Mouse (Mus musculus): ENCODE measurements around the gene Med12l. TPM values are rescaled to one million over a fixed set of nuclear protein-coding genes. Genes with fewer than 3 reads are reported as not detected.

Gene Med12l
- total and polyA plus RNA-seq, 2 experiments from 2014 or later, result 3.3 to 20.5 TPM

DNA sequence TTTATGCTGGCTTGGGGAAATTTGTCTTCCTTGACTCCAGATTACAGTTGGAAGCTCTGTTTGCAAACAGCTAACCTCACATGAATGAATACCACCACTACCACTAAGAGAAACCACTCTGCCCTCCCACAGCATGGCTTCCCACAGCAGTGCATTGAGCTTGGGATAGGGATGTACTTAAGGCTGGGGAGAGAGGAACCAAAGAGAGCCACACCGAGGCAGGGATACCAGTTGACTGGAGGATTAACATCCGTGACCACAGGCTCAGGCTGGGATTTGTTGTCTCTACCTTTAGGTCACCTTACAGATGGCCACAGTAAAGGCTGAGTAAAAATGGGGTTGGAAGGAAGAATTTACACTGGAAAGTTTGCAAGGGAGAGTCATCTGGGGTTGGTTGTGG, 16.6 kb downstream of the Med12l start:
- no peak overlapping the region for H3K27ac ChIP-seq
- no peak for DNase-seq (ENCODE audit: low spot score)
- no peak overlapping the region for H3K4me2 ChIP-seq (ENCODE audit: low read depth, low read length)
- 88% methylated on average over 2 of the region's 2 CpGs for WGBS
- H3K36me3 ChIP-seq (ENCODE audit: insufficient read depth, low read length), result no peaks in the 10 kb centered on the region
- no peak for ATAC-seq
- TF ChIP-seq CTCF (IDR thresholded peaks at IDR 0.05; ENCODE audit: low read depth), result no peak
- H3K9ac ChIP-seq (replicated peaks; ENCODE audit: low read length), result no peak overlapping the region
- peaks cover 9% of the 10 kb centered on the region; the same call in 1 of the 2 replicates for H3K4me1 ChIP-seq (ENCODE audit: insufficient read depth, low read length)
- H3K4me3 ChIP-seq (ENCODE audit: low read length), result no peak overlapping the region
- no peaks in the 10 kb centered on the region for H3K27me3 ChIP-seq (ENCODE audit: insufficient read depth, low read length)
- no peaks in the 10 kb centered on the region for H3K9me3 ChIP-seq (ENCODE audit: low read length)

DNA sequence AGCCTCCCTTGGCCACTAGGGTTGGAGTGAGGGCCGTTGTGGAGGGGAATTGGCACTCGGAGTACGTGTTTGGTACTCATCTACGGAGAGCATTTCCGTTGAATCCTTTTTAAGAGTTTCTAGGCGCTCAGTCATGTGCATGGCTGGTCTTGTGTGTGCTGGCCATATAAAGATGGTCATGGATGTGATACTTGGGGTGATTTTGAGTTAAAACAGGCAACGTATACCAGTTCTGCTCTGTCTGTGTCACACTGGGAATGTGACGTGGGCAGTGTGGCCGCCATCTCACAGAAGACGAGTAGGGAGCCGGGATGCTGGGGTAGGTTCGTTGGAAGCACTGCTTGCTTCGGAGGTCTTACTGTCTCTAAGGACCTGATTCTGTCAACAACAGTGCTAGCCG, 17.3 kb downstream of the Med12l start:
- no peaks in the 10 kb centered on the region for H3K9me3 ChIP-seq (ENCODE audit: low read length)
- H3K27me3 ChIP-seq (ENCODE audit: insufficient read depth, low read length), result no peaks in the 10 kb centered on the region
- 98% methylated on average over 14 of the region's 14 CpGs for WGBS
- ATAC-seq (no peak), DNase-seq (ENCODE audit: low spot score) (no peak)
- no peak overlapping the region for H3K9ac ChIP-seq (replicated peaks; ENCODE audit: low read length)
- H3K27ac ChIP-seq, result no peak overlapping the region
- no peak overlapping the region for H3K4me2 ChIP-seq (ENCODE audit: low read depth, low read length)
- H3K36me3 ChIP-seq (ENCODE audit: insufficient read depth, low read length), result no peaks in the 10 kb centered on the region
- H3K4me1 ChIP-seq (ENCODE audit: insufficient read depth, low read length), result peaks cover 9% of the 10 kb centered on the region; the same call in 1 of the 2 replicates
- H3K4me3 ChIP-seq (ENCODE audit: low read length), result no peak overlapping the region
- no peak for TF ChIP-seq CTCF (IDR thresholded peaks at IDR 0.05; ENCODE audit: low read depth)

DNA sequence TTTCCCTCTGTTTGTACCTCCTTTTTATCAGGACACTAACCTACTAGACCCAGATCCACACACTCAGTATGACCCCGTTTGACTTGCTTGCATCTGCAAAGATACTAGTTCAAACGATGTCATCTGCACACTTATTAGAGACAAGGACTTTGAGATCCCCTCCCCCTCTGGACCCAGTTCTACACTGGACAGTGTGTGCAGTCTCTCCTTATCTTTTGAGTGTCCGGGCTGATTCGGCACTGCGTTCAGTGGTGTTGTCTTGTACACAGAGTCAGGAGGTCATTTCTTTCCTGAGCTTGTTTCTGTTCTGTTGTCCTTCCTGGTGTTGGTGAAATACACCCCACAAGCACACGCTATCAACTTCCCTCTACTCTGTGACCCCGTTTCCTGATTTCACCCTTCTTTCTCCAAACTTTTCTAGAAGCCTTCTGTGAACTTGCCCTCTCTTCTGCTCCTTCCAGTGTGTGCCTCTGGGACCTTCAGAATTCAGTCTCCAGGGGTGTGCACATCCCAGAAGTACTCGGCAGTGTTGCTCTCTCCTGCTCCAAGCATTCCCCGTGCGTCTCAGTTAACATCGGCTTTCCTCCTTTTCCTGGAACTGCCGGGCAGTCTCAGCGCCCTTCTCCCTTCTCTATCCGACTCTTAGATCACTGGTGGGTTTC, 19.0 kb downstream of the Med12l start:
- Histone ChIP-seq H3K4me1 (ENCODE audit: insufficient read depth, low read length) (peaks cover 9% of the 10 kb centered on the region; the same call in 1 of the 2 replicates), H3K4me2 (ENCODE audit: low read depth, low read length) (no peak overlapping the region), H3K4me3 (ENCODE audit: low read length) (no peak overlapping the region), H3K27me3 (ENCODE audit: insufficient read depth, low read length) (no peaks in the 10 kb centered on the region), H3K36me3 (ENCODE audit: insufficient read depth, low read length) (no peaks in the 10 kb centered on the region), H3K27ac (no peak overlapping the region), H3K9me3 (ENCODE audit: low read length) (no peaks in the 10 kb centered on the region), H3K9ac (replicated peaks; ENCODE audit: low read length) (no peak overlapping the region)
- WGBS, result 74% methylated on average over 14 of the region's 14 CpGs
- ATAC-seq (no peak), DNase-seq (ENCODE audit: low spot score) (no peak)
- no peak for TF ChIP-seq CTCF (IDR thresholded peaks at IDR 0.05; ENCODE audit: low read depth)

DNA sequence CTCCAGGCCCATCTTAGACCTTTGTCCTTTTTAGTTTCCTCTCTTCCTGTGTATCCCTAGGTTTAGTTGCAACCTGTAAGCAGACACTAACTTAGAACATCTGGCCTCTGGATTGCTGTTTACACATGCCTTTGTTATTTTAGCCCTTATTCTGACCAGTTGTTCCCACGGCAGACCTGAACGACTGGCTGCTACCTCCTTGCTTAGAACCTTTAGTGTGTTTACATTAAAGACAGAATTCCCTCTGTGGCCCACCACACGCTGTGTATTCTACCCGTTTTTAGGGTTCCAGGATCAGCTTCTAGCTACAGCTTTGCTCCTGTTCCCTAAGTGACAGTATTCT, 19.5 kb downstream of the Med12l start:
- Histone ChIP-seq H3K27ac (no peak overlapping the region), H3K36me3 (ENCODE audit: insufficient read depth, low read length) (no peaks in the 10 kb centered on the region), H3K9me3 (ENCODE audit: low read length) (no peaks in the 10 kb centered on the region), H3K4me1 (ENCODE audit: insufficient read depth, low read length) (peaks cover 9% of the 10 kb centered on the region; the same call in 1 of the 2 replicates), H3K27me3 (ENCODE audit: insufficient read depth, low read length) (no peaks in the 10 kb centered on the region), H3K9ac (replicated peaks; ENCODE audit: low read length) (no peak overlapping the region), H3K4me3 (ENCODE audit: low read length) (no peak overlapping the region), H3K4me2 (ENCODE audit: low read depth, low read length) (no peak overlapping the region)
- 64% methylated on average over 4 of the region's 4 CpGs for WGBS
- no peak for ATAC-seq
- TF ChIP-seq CTCF (IDR thresholded peaks at IDR 0.05; ENCODE audit: low read depth), result no peak
- DNase-seq (ENCODE audit: low spot score), result no peak

DNA sequence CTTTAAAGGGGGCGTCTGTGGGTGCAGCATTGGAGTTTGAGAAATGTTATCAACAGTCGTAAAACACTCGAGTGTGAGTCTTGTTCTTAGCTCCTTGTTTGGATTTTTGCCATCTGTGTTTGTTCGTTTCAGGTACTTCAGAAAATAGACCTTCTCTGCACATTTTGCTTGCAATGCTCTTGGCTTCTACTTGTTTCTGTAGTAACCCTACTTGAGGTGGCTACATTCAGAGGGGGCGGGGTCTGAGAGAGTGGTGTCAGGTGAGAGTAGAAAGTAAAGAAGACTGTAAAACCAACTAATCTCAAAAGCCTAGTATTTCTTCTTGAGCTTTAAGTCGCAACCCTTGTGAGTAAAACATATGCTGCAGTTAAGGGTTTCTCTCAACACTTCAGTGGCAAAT, 23.1 kb downstream of the Med12l start:
- ATAC-seq (no peak), DNase-seq (ENCODE audit: low spot score) (no peak)
- H3K27ac ChIP-seq, result no peak overlapping the region
- 85% methylated on average over 6 of the region's 6 CpGs for WGBS
- no peaks in the 10 kb centered on the region for H3K36me3 ChIP-seq (ENCODE audit: insufficient read depth, low read length)
- H3K9me3 ChIP-seq (ENCODE audit: low read length), result no peaks in the 10 kb centered on the region
- H3K9ac ChIP-seq (replicated peaks; ENCODE audit: low read length), result no peak overlapping the region
- H3K4me3 ChIP-seq (ENCODE audit: low read length), result no peak overlapping the region
- no peaks in the 10 kb centered on the region for H3K4me1 ChIP-seq (ENCODE audit: insufficient read depth, low read length)
- H3K27me3 ChIP-seq (ENCODE audit: insufficient read depth, low read length), result no peaks in the 10 kb centered on the region
- H3K4me2 ChIP-seq (ENCODE audit: low read depth, low read length), result no peak overlapping the region
- TF ChIP-seq CTCF (IDR thresholded peaks at IDR 0.05; ENCODE audit: low read depth), result no peak

DNA sequence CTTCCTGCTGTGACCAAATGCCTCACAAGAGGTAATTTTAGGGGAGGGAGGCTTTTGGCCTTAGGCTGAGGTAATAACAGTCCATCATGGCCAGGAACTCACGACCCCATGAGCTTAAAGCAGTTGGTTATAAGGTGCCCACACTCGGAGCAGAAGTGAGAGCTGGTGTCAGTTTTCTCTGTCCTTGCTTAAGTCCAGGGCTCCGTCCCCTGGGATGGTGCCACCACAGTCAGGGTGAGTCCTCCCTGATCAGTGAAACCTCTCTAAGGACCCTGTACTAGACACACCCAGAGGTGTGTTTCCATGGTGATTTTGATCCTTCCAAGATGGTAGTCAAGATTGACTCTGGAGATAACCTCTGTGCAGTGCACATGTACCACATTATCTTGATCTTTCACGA, 25.4 kb downstream of the Med12l start:
- Histone ChIP-seq H3K27ac (no peak overlapping the region), H3K4me2 (ENCODE audit: low read depth, low read length) (no peak overlapping the region), H3K27me3 (ENCODE audit: insufficient read depth, low read length) (no peaks in the 10 kb centered on the region), H3K9me3 (ENCODE audit: low read length) (no peaks in the 10 kb centered on the region), H3K4me1 (ENCODE audit: insufficient read depth, low read length) (no peaks in the 10 kb centered on the region), H3K36me3 (ENCODE audit: insufficient read depth, low read length) (no peaks in the 10 kb centered on the region), H3K9ac (replicated peaks; ENCODE audit: low read length) (no peak overlapping the region), H3K4me3 (ENCODE audit: low read length) (no peak overlapping the region)
- no peak for DNase-seq (ENCODE audit: low spot score)
- ATAC-seq, result no peak
- WGBS, result 79% methylated on average over 4 of the region's 4 CpGs
- TF ChIP-seq CTCF (IDR thresholded peaks at IDR 0.05; ENCODE audit: low read depth), result no peak

DNA sequence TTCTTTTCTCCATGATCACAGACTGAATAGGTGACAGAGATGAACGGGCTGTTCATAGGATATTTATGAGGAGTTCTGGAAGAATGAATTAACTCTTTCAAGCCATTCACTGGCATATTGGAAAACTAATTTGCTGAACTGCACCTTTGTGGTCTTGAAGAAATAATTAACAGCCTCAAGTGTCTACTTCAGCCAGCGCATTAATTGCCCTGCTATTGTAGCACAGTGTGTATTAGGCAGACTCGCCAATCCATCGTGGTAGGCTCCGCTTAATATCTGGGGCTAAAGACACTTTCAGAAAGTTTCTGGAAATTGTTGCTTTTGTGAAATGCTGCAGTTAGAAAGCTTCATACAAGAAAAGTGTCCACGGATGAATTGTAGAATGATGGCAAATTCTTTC, 35.9 kb downstream of the Med12l start:
- no peak for TF ChIP-seq CTCF (IDR thresholded peaks at IDR 0.05; ENCODE audit: low read depth)
- WGBS, result 68% methylated on average over 6 of the region's 6 CpGs
- Histone ChIP-seq H3K9ac (replicated peaks; ENCODE audit: low read length) (no peak overlapping the region), H3K27ac (no peak overlapping the region), H3K36me3 (ENCODE audit: insufficient read depth, low read length) (peaks cover 7% of the 10 kb centered on the region; the same call in 1 of the 2 replicates), H3K4me2 (ENCODE audit: low read depth, low read length) (no peak overlapping the region), H3K4me1 (ENCODE audit: insufficient read depth, low read length) (no peaks in the 10 kb centered on the region), H3K27me3 (ENCODE audit: insufficient read depth, low read length) (no peaks in the 10 kb centered on the region), H3K4me3 (ENCODE audit: low read length) (no peak overlapping the region), H3K9me3 (ENCODE audit: low read length) (no peaks in the 10 kb centered on the region)
- ATAC-seq (no peak), DNase-seq (ENCODE audit: low spot score) (no peak)

All from hindbrain, postnatal 0 days (tissue).